Mouse (Mus musculus): Measurements from ENCODE around the gene Sdc3.

Gene Sdc3

DNA sequence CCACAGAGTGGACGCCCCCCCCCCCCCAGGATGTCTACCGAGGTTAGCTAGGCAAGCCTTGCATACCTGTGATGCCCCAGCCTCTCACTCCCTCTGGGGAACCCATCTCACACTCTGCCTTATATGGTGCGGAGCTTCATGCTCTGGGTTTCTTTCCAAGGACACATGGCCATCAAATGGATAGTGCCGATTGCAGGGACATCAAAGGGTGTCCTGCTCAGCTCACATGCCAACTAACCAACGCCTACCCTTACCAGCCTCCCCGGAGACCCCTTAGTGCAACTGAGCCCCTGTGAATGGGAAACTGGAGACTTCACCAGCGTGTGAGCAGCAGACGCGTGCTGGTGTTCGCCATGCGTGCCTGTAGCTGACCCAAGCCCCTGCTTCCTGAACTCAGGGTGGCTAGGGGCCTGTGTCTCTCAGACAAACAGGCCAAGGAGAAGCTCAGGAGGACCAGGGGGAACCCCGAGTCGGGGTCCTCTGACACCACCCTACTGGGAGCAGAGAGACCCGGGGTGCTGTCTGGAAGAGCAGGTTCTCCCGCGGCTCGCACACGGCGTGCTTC is 444 bp upstream of the Sdc3 start:
- in situ Hi-C loops (cut with MboI, MseI) = no loop called here

GRCm38 (mm10) chr4:130793180-130793501 is 804 bp downstream of the Sdc3 start:
- in situ Hi-C loops (cut with MboI, MseI) = no loop called here

GRCm38 (mm10) chr4:130794771-130795170 is 2.4 kb downstream of the Sdc3 start:
- in situ Hi-C loops (cut with MboI, MseI) = no loop called here

DNA sequence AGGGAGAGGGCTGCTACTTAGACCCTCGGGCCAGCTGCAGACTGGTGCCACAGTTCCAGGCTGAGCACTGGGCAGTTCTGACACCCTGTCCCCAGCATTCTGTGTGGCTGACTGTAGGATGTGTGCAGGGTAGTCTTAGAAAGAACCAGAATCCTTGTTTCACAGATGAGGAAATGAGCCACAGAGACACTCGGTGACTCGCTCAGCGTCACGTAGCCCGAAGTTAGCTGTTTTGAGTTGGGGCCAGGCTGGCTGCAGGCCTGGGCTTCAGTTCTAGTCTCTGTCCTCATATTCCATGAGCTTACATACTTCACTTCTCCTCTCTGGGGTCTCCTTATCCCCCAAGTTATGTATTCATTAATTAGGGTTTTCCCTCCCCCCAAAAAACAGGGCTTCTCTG is 3.6 kb downstream of the Sdc3 start:
- in situ Hi-C loops (cut with MboI, MseI) = no loop called here

DNA sequence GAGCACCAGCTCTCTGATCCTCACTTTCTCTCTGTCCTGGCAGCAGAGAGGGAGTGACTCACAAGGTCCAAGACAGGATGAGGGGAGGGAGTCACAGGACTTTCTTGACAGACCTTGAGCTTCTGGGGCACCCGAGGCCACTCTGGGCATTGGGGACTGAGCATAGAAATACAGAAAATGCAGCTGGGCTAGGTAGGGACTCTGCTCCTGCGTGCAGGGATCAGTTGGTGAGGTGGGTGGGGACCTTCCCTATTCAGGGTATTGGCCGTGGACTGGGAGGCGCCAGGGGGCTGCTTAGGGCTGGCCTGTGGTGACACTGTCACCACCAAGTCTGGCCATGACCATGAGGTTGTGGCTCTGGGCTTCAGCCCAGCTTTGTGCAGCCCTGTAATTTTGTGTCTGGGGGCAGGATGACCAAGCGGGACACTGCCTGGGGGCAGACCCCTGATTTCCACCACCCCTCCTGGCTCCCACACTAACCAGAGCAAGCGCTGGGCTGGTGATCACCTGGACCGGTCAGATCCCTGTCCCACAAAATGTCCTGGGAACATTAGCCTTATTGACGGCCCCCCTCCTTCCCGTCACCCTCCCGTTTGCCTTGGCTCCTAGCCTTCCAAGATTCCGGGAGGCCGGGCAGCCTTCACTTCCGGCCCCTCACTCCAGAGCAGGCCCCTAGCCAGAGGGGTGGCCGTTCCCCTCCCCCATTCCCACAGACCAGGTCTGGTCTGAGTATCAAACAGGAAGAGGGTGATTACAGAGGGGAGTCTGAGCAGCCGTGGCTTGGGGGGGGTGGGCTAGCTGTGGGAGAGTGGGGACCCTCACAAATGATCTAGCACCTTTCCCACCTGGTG is 5.1 kb downstream of the Sdc3 start:
- in situ Hi-C loops (cut with MboI, MseI) = no loop called here

DNA sequence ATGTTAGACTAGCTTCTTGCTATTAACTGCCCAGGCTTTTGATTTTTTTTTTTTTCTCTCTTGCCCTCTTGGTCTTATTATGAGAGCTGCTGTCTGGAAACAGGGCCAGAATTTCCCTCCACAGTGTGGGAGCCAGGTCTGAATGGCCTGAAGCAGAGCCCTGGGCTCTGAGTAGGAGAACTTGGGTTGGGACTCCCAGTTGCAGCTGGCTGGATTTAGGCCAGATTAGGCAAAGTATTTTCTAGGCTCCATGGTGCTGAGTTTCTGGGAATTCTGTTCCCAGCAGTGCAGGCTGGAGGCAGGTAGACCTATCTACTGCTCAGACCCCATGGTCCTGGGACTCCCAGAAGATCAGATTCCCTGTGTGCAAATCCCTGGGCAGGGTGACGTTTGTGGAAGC is 6.1 kb downstream of the Sdc3 start:
- in situ Hi-C loops (cut with MboI, MseI) = no loop called here

DNA sequence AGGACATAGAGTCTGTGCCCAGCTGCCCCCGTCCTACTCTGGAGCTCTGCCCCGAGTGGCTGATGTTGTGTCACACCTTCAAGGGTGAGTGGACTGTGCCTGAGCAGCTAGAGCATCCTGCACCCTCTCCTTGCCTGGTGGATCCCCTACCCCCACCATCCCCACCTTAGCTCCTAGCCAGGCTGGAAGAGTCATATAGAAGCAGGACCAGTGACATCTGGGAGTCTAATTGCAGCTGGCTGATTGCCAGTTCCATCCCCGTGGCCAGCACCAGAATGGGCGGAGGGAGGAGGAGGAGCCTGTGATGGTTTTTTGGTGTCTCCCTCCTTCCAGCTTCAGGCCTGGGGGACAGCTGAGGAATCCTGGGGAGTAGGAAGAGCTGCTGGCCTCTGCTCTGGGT is 6.8 kb downstream of the Sdc3 start:
- in situ Hi-C loops (cut with MboI, MseI) = no loop called here

DNA sequence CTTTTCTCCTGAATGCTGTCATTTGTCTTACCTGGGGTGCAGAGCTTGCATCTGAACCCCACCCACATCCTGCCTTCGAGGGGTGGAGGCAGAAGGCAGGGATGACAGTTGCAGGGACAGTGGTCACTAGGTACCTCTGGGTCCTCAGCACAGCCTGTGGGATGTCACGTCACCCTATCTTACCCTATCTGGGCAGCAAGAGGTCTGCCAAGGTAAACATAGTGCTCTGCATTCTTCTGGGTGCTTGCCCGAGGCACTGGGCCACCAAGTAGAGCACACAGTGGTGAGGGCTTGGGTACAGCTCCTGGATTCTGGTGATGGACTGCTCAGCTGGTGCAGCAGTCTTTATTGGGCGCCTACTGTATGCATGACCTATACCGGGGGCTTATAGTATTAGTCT is 7.2 kb downstream of the Sdc3 start:
- in situ Hi-C loops (cut with MboI, MseI) = no loop called here

DNA sequence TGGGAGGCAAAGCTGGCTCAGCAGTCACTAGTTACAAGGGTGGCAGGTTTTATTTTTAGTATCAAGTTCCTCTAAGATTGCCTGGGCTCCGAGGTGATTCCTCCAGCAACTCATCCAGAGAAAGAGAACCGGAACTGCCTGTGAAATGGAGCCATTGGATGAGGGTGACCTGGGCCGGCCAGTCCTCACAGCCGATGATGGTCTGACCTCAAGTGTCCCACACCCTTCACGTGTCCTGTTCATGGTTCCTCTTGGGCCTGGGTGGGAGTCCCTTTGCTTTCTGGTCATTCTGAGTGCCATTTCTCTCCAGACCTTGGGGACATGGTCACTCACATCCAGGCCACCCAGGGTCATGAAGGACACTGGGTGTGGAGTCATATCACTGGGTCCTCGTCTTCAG is 7.8 kb downstream of the Sdc3 start:
- in situ Hi-C loops (cut with MboI, MseI) = no loop called here

DNA sequence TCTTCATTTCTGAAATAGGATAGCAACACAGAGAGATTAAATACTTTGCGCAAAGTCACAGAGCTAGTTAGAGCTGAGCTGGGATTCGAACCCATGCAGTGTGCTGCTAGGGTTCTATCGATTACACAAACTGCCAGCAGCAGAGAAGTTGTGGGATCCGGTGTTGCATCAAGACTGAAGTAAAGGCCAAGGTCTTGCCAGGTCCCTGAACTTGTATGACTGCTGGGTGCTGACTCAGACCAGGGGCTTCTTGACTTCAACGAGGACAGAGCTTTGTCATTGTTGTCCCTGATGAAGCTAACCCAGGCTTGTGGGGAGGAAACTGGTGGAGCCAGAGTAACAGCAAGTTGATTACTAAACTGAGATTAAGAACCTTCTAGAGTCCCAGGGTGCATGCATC is 8.9 kb downstream of the Sdc3 start:
- in situ Hi-C loops (cut with MboI, MseI) = no loop called here

- in situ Hi-C loops (cut with MboI, MseI) = no loop called here
Measured at GRCm38 (mm10) chr4:130801624-130802329, 9.4 kb downstream of the Sdc3 start.

DNA sequence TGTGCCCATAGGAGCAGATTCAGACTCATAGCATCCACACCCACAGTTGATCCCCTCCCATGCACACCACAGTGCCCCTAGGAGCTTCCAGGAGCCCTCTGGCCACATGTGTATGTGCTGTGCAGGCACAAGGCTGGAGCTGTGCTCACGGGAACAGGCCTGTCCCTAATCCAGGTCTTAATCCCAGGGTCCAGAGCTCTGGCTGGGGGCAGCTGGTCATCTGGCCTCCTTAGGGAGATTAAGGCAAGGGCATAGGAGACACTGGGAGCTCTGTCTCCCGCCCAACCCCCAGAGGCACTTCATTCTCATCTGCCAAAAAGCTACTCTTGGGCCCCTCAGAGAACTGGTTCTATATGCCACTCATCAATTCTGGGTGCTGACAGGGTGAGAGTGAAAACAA is 11.3 kb downstream of the Sdc3 start:
- in situ Hi-C loops (cut with MboI, MseI) = no loop called here

DNA sequence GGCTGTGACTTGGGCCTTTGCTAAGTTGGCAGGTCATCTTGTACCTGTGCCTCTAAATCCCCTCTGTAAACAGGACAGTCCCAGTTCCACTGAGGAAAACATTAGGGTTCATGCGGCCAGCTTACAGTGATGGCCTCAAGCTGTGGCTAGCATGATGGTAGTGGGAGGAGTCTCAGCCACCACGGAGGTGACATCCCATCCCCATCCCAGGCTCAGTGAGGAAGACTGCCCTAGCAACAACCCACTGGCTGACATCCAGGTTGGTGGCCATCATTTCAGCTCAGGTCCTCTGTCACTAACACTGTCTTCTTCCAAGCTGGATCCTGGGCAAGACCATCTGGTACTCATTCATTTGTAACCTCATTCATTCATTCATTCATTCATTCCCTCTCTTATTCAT is 12.0 kb downstream of the Sdc3 start:
- in situ Hi-C loops (cut with MboI, MseI) = no loop called here

- in situ Hi-C loops (cut with MboI, MseI) = no loop called here
Measured at GRCm38 (mm10) chr4:130804771-130805361, 12.5 kb downstream of the Sdc3 start.

- in situ Hi-C loops (cut with MboI, MseI) = no loop called here
Measured at GRCm38 (mm10) chr4:130805746-130806145, 13.4 kb downstream of the Sdc3 start.

- in situ Hi-C loops (cut with MboI, MseI) = no loop called here
Measured at GRCm38 (mm10) chr4:130806746-130807145, 14.4 kb downstream of the Sdc3 start.

- in situ Hi-C loops (cut with MboI, MseI) = no loop called here
Measured at GRCm38 (mm10) chr4:130809784-130810183, 17.4 kb downstream of the Sdc3 start.

DNA sequence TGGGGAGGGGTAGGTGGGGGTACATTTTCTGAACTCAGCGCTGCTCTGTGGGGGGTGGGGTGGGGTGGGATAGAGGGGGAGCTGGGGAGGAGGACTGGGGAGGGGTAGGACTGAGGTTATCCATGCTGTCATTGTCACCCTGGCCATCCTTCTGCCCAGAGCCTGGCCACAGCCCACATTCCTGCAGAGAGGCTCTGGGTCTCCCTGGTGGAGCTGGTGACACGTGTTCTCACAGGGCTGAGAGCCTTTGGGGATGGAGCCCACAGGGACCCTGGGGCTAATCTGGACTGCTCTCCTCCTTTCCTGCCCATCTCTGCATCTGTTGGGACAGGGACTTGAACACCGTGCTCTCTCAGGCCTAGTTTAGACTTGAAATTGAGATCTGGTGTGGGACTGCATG is 18.5 kb downstream of the Sdc3 start:
- in situ Hi-C loops (cut with MboI, MseI) = no loop called here

DNA sequence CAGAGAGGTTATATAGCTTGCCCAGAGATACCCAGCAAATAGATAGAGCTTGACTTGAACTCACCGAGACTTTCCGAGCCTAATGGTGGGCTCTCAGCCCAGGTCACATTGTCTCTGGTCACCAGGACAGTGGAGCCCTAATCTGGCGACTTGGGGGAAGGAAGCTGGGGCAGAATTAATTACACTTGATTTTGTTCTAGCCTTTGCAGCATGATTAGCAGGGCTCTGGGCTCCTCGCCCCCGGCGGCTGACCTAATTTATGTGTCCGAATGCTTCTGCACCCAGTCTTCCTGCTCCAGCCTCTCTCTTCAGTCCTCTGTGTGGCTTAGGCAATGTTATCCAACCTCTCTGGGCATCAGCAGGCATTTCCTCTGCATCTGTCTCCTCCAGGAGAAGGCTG is 19.0 kb downstream of the Sdc3 start:
- in situ Hi-C loops (cut with MboI, MseI) = no loop called here

GRCm38 (mm10) chr4:130813958-130814357 is 21.6 kb downstream of the Sdc3 start:
- in situ Hi-C loops (cut with MboI, MseI) = no loop called here

DNA sequence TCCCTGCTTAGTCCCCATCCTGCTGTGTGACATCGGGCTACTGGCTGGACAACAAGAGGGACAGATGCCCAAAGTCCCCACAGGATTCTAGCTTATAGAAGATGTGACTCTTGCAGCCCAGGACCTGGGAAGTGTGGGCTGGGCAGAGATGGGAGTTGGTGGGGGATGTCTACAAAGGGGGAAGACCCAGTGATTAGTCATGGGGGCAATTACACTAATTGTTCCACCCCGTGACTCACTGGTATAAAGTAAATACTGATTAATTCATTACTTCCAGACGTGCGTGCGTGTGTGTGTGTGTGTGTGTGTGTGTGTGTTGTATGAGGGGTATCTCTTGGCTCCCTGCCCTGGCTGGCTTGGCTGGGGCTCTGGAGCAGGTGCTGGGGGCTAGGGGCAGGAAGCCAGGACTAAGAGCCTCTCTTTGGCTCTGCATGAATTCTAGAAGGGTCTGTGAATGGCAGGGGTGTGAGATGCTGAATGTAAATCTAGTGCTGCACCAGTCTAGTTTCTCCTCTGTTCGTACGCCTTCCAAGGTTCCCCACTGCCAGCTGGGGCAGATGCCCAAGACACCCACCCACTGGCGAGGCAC is 22.5 kb downstream of the Sdc3 start:
- in situ Hi-C loops (cut with MboI, MseI) = no loop called here

DNA sequence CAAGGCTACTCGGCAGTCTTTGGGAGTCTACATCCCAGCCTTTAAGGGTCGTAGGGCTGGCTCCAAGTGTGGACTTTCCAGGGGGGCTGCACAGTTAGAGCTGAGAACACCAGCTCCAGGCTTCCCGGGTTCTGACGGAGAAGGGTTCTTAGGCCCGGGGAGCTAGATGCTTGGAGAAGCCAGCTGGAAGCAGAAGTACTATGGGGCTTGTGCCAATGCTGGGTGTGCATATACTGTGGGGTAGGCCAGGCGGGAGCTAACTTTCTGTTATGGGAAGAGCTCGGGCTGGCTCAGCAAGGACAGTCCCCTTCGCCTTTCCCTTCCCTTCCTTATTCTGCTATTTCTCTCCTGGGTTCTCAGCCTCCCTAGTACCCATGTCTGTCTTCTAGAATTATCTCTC is 23.5 kb downstream of the Sdc3 start:
- in situ Hi-C loops (cut with MboI, MseI) = no loop called here
